Mouse (Mus musculus): ENCODE data around the gene Atg7.

GRCm38 (mm10) chr6:114812779-114813178, 169.9 kb downstream of the Atg7 start:
- TF ChIP-seq MAFK (IDR thresholded peaks at IDR 0.05; ENCODE audit: insufficient read depth, low read depth, low read length) (no peak), ZC3H11A (IDR thresholded peaks at IDR 0.05; ENCODE audit: borderline replicate concordance, low read depth, low read length) (no peak), HCFC1 (IDR thresholded peaks at IDR 0.05; ENCODE audit: borderline replicate concordance, insufficient read depth, low read length) (no peak)
